Mouse (Mus musculus) kidney, embryonic 15.5 days (tissue): ENCODE results near the gene Thnsl1. TPM values are rescaled to one million over a fixed set of nuclear protein-coding genes. Genes with fewer than 3 reads are reported as not detected.
A peak's percentile ranks its signal among the peaks of the same experiment; 100 is the strongest.
"Not testable (repeated sequence)": the region's sequence is repeated elsewhere in the genome, so short reads cannot be mapped to it uniquely, and the experiment has no call there.

Experiments used
- ATAC-seq: fragments of 200-750 bp; cut with Nextera tagmentation; replicated peaks from 2 replicates; pipeline ENCODE4 v1.8.0; 2017; ENCODE audit warnings: moderate TSS enrichment; ENCODE audit not compliant: low FRiP score
- H3K27ac ChIP-seq: fragments of 300-500 bp; sonication (generic); 2 replicates; pipeline ENCODE4 v1.5.1; 2015; ENCODE audit warnings: mild to moderate bottlenecking, inconsistent platforms
- H3K27me3 ChIP-seq: fragments of 300-500 bp; sonication (generic); 2 replicates; pipeline ENCODE4 v1.6.1; 2015; ENCODE audit warnings: inconsistent platforms
- H3K36me3 ChIP-seq: fragments of 300-500 bp; sonication (generic); 2 replicates; pipeline ENCODE4 v1.6.1; 2015; ENCODE audit warnings: inconsistent platforms
- H3K4me1 ChIP-seq: fragments of 300-500 bp; sonication (generic); 2 replicates; pipeline ENCODE4 v1.6.1; 2015; ENCODE audit warnings: inconsistent platforms
- H3K4me2 ChIP-seq: fragments of 300-500 bp; sonication (generic); 2 replicates; pipeline ENCODE4 v1.6.1; 2015; ENCODE audit warnings: moderate library complexity, mild to moderate bottlenecking, inconsistent platforms
- H3K4me3 ChIP-seq: fragments of 300-500 bp; sonication (generic); replicated peaks from 2 replicates; pipeline ENCODE4 v1.5.1; 2015; ENCODE audit warnings: mild to moderate bottlenecking, inconsistent platforms
- H3K9ac ChIP-seq: fragments of 300-500 bp; sonication (generic); 2 replicates; pipeline ENCODE4 v1.6.1; 2015; ENCODE audit warnings: mild to moderate bottlenecking, inconsistent platforms
- H3K9me3 ChIP-seq: fragments of 300-500 bp; sonication (generic); replicated peaks from 2 replicates; pipeline ENCODE4 v1.6.1; 2016; ENCODE audit warnings: inconsistent platforms
- whole genome bisulfite sequencing: fragments of 180-500 bp; shearing (Covaris S2); methylation state at CpG from one replicate; pipeline ENCODE4 v1.1.7; 2015; ENCODE audit warnings: mixed read lengths; 5-methylcytosine and 5-hydroxymethylcytosine counted together
- polyA plus RNA-seq: library from polyadenylated mRNA; unstranded; fragments of >200 nt; fragmentation: Nextera tagmentation; extraction: Ambion mirVana; gene quantifications from 2 replicates; pipeline ENCODE4 v1.2.1, GENCODE M21; 2015

Gene Thnsl1
- polyA plus RNA-seq, 1 experiment from 2014 or later: 7.3 TPM

DNA sequence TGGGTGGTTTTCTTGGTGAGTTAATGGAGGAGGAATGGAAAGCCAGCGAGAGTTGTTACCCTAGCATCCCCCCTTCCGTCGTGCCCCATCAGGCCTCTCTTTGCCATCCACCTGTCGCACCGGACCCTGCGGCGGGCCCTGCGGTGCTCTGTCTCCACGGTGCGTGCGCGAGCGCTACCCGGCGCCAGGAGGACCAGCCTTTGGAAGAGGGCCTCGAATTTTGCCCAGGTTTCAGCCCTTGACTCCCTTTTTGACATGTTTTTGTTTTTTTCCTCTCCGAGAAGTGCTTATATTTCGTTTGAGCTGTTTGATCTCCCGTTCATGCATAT lies 271 bp downstream of the Thnsl1 start:
- Histone ChIP-seq H3K4me3 (peak overlapping the region; percentile 59), H3K36me3 (no peaks in the 10 kb centered on the region), H3K9ac (peak overlapping the region; percentile 40), H3K4me1 (peaks cover 7% of the 10 kb centered on the region), H3K4me2 (peak overlapping the region; percentile 80), H3K9me3 (no peaks in the 10 kb centered on the region), H3K27ac (peak overlapping the region; percentile 42; the same call in 1 of the 2 replicates), H3K27me3 (peaks cover 4% of the 10 kb centered on the region; the same call in 1 of the 2 replicates)
- peak; percentile 93 for ATAC-seq
- WGBS: under 1% methylated on average over 19 of the region's 19 CpGs

DNA sequence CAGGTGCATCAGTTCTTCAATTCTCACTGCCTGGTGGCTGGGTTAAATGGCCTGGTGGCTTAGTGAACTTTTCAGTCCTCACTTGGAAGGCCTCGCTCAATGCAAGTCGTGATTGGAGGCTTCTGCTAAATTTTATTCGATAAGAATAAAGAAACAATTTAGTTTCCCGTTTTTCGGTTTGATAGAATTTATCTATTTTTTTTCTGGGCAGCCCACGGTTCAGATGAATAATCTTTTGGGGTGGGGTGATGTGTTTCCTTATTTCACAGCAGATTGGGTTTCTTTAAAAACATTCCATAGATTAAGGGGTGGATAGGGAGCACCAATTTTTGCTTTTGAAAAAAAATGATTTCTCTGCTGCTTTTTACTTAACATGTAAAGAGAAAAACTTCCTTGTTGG lies 754 bp downstream of the Thnsl1 start:
- no peak for ATAC-seq
- no peak overlapping the region for H3K27ac ChIP-seq
- H3K4me2 ChIP-seq: peak overlapping the region; percentile 80
- H3K9me3 ChIP-seq: no peaks in the 10 kb centered on the region
- peak overlapping the region; percentile 40 for H3K9ac ChIP-seq
- peaks cover 7% of the 10 kb centered on the region for H3K4me1 ChIP-seq
- H3K4me3 ChIP-seq: peak overlapping the region; percentile 59
- H3K27me3 ChIP-seq: peaks cover 4% of the 10 kb centered on the region; the same call in 1 of the 2 replicates
- whole genome bisulfite sequencing: 41% methylated on average over 6 of the region's 6 CpGs
- no peaks in the 10 kb centered on the region for H3K36me3 ChIP-seq

DNA sequence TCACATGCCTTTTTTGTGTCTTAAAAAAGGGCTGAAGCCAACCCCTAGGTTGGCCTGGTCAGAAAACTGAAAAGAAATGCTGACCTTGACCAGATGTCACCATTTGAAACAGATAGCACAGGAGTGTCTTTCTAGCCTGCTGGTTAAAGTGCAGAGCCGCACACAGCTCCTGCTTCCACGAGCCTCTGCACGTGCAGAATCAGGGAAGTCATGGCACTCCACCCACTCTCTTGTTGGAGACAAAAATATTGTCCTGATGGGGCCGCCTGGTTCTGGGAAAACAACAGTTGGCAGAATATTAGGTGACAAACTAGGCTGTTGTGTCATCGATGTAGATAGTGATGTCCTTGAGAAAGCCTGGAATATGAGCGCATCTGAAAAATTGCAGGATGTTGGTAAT lies 5.8 kb downstream of the Thnsl1 start:
- Histone ChIP-seq H3K4me2 (no peak overlapping the region), H3K36me3 (no peaks in the 10 kb centered on the region; the same call in 1 of the 2 replicates), H3K4me3 (no peak overlapping the region), H3K27me3 (no peaks in the 10 kb centered on the region), H3K9me3 (no peaks in the 10 kb centered on the region), H3K9ac (no peak overlapping the region), H3K27ac (no peak overlapping the region), H3K4me1 (no peaks in the 10 kb centered on the region)
- no peak for ATAC-seq
- WGBS: 65% methylated on average over 6 of the region's 6 CpGs

DNA sequence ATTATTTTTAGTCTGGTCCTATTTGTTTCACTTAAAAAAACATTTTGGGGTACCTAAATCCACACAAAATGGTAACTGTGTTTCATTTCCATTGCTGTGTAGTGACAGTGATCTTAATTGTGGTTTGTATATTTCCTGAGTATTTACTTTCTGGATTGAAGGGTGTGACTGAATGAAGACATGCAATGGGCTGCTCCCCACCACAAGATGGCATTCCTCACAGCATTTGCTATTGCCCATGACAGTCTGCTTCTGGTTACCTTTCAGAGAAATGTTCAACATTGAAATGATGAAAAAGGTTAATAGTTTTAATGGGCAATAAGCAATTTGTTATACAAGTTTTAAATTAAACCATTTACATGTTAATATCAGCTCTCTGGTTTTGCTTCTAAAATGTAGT lies 8.8 kb downstream of the Thnsl1 start:
- H3K4me3 ChIP-seq: no peak overlapping the region
- no peaks in the 10 kb centered on the region for H3K9me3 ChIP-seq
- H3K4me2 ChIP-seq: no peak overlapping the region
- ATAC-seq: no peak
- H3K4me1 ChIP-seq: no peaks in the 10 kb centered on the region
- H3K27ac ChIP-seq: no peak overlapping the region
- no peak overlapping the region for H3K9ac ChIP-seq
- H3K36me3 ChIP-seq: no peaks in the 10 kb centered on the region; the same call in 1 of the 2 replicates
- H3K27me3 ChIP-seq: no peaks in the 10 kb centered on the region

DNA sequence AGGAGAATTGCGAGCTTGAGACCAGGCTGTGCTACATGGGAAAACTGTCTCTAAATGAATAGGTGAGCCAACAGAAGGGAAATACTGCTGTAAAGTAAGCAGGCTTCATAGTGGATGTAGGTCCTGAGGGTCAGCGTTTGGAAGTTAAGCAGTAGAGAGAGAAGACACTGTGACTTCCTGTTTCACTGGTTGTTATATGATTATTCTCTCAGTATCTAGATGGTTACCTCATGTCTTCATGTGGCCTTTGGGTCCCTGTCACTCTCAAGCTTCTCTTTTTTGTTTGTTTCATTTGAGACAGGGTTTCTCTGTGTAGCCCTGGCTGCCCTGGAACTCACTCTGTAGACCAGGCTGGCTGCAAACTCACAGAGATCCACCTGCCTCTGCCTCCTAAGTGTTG lies 9.8 kb downstream of the Thnsl1 start:
- Histone ChIP-seq H3K27me3 (no peaks in the 10 kb centered on the region), H3K9me3 (no peaks in the 10 kb centered on the region), H3K4me3 (no peak overlapping the region), H3K4me2 (no peak overlapping the region), H3K27ac (no peak overlapping the region), H3K36me3 (no peaks in the 10 kb centered on the region; the same call in 1 of the 2 replicates), H3K4me1 (no peaks in the 10 kb centered on the region), H3K9ac (no peak overlapping the region)
- no peak for ATAC-seq
- WGBS: 91% methylated on average over 2 of the region's 2 CpGs

DNA sequence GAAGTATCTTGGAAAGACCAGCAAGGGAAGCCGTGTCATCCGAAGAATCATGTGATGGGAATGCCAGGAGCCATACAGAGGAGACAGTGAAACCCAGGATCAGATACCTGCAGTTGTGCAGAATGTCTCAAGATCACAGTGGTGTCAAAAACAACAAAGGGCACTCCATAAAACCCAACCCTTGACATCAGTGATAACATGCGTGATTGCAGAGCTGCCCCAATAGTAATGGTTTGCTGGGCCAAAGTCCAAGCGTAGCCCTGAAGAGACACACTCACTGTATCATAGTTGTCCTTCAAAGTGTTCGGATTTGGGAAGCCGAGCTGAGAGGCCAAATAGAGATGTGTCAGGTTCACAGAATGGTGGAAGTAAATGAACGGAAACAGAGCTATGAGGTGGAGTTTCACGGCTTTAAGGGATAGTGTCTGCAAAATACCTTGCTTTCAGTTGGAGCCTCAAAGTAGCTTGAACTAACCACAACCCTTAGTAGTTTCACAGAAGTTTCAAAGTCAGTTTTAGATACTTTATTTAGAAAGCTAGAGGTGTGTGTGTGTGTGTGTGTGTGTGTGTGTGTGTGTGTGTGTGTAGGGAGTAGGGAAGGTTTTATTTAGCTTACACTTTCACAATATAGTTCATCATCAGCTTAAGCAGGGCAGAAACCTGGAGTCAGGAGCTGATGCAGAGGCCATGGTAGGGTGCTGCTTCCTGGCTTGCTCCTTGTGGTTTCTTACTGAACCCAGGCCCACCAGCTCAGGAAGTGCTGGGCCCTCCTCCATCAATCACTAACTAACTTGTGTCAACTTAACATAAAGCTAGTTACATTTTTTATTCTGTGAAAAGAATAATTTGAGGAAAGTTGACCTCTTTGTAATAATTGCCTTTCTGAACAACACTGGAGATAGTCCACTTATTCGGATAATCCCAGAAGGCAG lies 17.2 kb downstream of the Thnsl1 start:
- ATAC-seq: no peak
- H3K4me3 ChIP-seq: no peak overlapping the region
- H3K4me1 ChIP-seq: no peaks in the 10 kb centered on the region
- no peak overlapping the region for H3K27ac ChIP-seq
- H3K4me2 ChIP-seq: no peak overlapping the region
- no peaks in the 10 kb centered on the region for H3K27me3 ChIP-seq
- 90% methylated on average over 9 of the region's 9 CpGs for WGBS
- no peak overlapping the region for H3K9ac ChIP-seq
- H3K36me3 ChIP-seq: no peaks in the 10 kb centered on the region
- H3K9me3 ChIP-seq: no peaks in the 10 kb centered on the region

DNA sequence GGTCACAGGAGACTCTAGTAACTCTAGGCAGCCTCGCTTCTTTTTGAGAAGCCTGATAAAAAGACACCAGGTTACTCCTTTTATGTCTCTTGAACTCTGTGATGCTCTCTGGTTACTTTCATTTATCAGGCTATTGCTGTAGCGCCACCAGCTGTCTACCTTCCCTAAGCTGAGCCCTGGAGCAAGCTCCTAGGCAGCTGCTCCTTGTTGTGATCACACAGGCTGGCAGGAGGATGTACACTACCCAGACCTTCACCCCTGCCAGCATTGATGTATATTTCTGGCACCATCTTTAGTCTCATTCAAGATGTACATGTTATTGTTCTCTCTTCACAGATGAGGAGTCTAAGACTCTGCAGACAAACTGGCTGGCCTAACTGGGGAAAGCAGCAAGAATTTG lies 24.8 kb downstream of the Thnsl1 start:
- ATAC-seq: no peak
- Histone ChIP-seq H3K9ac (no peak overlapping the region), H3K36me3 (no peaks in the 10 kb centered on the region), H3K9me3 (no peaks in the 10 kb centered on the region), H3K27me3 (no peaks in the 10 kb centered on the region), H3K4me1 (no peaks in the 10 kb centered on the region), H3K4me2 (no peak overlapping the region), H3K27ac (no peak overlapping the region), H3K4me3 (no peak overlapping the region)
- WGBS: 77% methylated on average over 2 of the region's 2 CpGs

DNA sequence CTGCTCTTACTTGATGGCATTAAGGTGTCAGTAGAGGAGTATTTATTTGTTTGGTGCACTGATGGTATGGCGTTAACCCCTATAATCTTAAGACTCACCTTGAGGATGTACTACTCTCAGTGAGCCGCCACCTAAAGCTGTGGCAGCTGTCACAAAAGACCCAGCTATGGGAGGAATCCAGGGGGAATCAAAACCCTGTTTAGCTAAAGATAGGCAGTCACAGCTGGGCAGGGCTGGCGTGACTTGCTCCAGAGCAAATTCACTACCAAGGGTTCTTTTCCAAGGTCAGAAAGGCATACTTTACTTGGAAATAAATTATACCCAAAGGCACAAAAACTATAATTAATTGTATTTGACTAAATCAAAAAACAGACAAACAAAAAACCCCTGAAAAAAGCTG lies 25.6 kb downstream of the Thnsl1 start:
- no peak for ATAC-seq

DNA sequence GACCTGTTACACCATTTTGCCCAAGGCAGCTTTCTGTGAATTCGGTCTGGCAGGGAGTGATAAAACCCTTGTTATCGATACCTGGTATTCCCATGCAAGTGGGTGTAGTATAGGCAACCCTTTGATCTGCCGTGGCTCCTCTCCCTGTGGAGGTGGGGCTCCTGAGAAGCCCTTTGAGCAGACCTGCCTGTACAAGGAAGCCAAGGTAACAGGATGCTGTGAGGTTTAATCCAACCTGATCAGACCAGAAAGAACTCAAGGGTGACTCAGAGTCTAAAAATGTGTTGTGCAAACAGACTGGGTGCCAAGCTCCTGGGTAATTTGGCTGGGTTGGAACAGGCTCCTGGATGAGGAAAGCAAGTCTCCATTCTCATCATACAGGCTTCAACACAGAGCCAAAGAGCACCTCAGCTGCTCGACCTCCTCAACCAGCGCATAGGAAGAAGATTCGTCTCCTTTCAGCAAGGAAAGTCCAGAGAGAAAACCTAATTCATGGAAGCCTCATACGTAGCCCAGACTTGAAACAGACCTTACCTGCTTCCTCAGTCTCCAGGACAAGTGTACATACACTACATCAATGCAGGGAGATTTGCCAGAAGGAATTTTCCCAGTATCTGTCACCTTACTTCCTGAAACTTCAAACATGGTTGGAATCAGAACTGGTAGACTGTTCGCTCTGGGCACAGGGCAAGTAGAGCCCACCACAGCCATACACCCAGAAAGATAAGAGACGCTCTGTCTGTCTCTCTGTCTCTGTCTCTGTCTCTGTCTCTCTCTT lies 29.5 kb downstream of the Thnsl1 start:
- Histone ChIP-seq H3K4me3 (no peak overlapping the region), H3K27ac (no peak overlapping the region), H3K27me3 (no peaks in the 10 kb centered on the region), H3K9ac (no peak overlapping the region), H3K9me3 (no peaks in the 10 kb centered on the region), H3K4me2 (no peak overlapping the region), H3K36me3 (no peaks in the 10 kb centered on the region), H3K4me1 (no peaks in the 10 kb centered on the region)
- ATAC-seq: 0 out of 2 replicates have a peak, but pooled peaks have one; percentile 58
- WGBS: 72% methylated on average over 9 of the region's 9 CpGs

More for the DNA sequence above, 25.6 kb downstream of the Thnsl1 start:
- no peaks in the 10 kb centered on the region for H3K4me1 ChIP-seq
- H3K4me3 ChIP-seq: no peak overlapping the region
- H3K27ac ChIP-seq: no peak overlapping the region
- WGBS: 73% methylated on average over 3 of the region's 3 CpGs
- H3K27me3 ChIP-seq: no peaks in the 10 kb centered on the region
- H3K9me3 ChIP-seq: no peaks in the 10 kb centered on the region
- H3K9ac ChIP-seq: no peak overlapping the region
- no peak overlapping the region for H3K4me2 ChIP-seq
- H3K36me3 ChIP-seq: no peaks in the 10 kb centered on the region

DNA sequence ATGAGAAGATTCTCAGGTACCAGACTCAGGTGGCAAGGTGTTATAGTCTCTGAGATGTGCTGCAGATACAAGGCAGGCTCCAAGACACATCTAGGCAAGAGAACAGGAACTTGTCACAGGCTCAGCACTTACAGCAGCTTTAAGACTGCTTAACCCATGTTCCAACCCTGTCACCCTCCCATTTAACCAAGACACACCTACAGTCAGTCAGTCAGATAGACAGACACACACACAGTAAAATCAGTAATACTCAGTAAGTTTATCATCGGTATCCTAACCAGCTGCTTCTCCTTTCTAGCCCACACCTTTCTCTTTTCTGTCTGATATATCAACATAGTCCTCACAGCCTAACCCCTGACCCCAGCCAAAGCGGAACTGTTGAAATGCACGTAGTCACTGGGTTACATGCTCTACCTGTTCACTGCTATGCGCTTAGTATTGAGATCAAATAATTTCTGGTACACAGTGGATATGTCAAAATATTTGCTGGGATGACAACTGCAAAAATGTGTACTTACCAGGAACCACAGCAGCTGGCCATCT lies 30.4 kb downstream of the Thnsl1 start:
- Histone ChIP-seq H3K36me3 (no peaks in the 10 kb centered on the region), H3K4me3 (no peak overlapping the region), H3K9me3 (no peaks in the 10 kb centered on the region), H3K9ac (no peak overlapping the region), H3K4me2 (no peak overlapping the region), H3K27me3 (no peaks in the 10 kb centered on the region), H3K27ac (no peak overlapping the region), H3K4me1 (no peaks in the 10 kb centered on the region)
- no peak for ATAC-seq
- WGBS: 85% methylated on average over 4 of the region's 4 CpGs

DNA sequence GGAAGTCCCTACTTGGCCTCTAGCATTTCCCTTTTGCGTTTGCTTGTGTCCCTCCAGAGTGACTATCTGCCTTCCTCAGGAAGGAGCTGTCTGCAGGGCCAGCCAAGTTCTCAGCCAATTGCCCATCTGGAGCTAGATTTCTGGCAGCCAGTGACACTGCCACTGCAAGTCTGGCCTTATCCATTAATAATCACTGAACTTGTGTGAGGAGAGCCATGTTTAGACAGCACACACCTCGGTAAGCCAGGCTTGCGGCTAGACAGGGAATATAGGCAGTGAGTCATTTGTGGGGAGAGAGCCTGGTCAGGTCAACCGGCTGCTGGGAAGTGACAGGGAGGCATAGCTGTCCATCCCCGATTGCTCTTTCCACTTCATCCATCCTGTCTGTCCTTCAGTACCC lies 31.3 kb downstream of the Thnsl1 start:
- H3K36me3 ChIP-seq: no peaks in the 10 kb centered on the region
- H3K4me3 ChIP-seq: no peak overlapping the region
- H3K9ac ChIP-seq: no peak overlapping the region
- no peaks in the 10 kb centered on the region for H3K9me3 ChIP-seq
- no peak overlapping the region for H3K4me2 ChIP-seq
- no peaks in the 10 kb centered on the region for H3K4me1 ChIP-seq
- WGBS: 42% methylated on average over 5 of the region's 5 CpGs
- ATAC-seq: no peak
- H3K27me3 ChIP-seq: no peaks in the 10 kb centered on the region
- H3K27ac ChIP-seq: no peak overlapping the region

DNA sequence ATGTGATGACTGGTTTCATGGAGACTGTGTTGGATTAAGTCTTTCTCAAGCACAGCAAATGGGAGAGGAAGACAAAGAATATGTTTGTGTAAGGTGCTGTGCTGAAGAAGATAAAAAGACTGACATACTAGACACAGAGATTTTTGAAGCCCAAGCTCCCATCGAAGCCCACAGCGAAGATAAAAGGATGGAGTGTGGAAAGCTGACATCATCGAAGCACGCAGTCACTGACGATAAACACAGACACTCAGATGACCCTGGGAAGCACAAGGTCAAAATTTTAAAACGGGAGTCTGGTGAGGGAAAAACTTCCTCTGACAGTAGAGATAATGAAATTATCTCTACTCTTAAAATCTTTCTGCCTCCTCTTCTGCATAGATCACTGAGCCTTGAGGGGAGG lies 38.6 kb downstream of the Thnsl1 start:
- not testable (repeated sequence) for ATAC-seq, H3K9me3 ChIP-seq, H3K27ac ChIP-seq, H3K4me2 ChIP-seq, H3K9ac ChIP-seq, H3K27me3 ChIP-seq, H3K4me1 ChIP-seq, H3K4me3 ChIP-seq, H3K36me3 ChIP-seq
- WGBS: 73% methylated on average over 4 of the region's 6 CpGs
